Mouse (Mus musculus) erythroblast, adult 5-6 weeks (primary cell): ENCODE data around the gene Ensa. TPM values are rescaled to one million over a fixed set of nuclear protein-coding genes. Genes with fewer than 3 reads are reported as not detected.
A peak's percentile ranks its signal among the peaks of the same experiment; 100 is the strongest.
"Not testable (repeated sequence)": the region's sequence is repeated elsewhere in the genome, so short reads cannot be mapped to it uniquely, and the experiment has no call there.

Experiments
- ATAC-seq: replicated peaks from 2 replicates; pipeline ENCODE4 v1.8.0; 2016; ENCODE audit warnings: moderate number of reproducible peaks, mild to moderate bottlenecking, moderate TSS enrichment, inconsistent platforms; ENCODE audit not compliant: poor library complexity, low FRiP score, severe bottlenecking
- total RNA-seq, 2 experiments: library from RNA; stranded (forward) in 1 of 2; stranded (reverse) in 1 of 2; fragments of 150-400 nt in 1 of 2; fragments of 200-764, 138-1000 nt in 1 of 2; gene quantifications; 2 replicates each; pipeline versions ENCODE4 v1.2.3 to v1.2.4; 2015 to 2017; ENCODE audit warnings: low replicate concordance in 2 of 2

Gene Ensa
- total RNA-seq, 2 experiments from 2014 or later: 30.9 to 52.8 TPM

DNA sequence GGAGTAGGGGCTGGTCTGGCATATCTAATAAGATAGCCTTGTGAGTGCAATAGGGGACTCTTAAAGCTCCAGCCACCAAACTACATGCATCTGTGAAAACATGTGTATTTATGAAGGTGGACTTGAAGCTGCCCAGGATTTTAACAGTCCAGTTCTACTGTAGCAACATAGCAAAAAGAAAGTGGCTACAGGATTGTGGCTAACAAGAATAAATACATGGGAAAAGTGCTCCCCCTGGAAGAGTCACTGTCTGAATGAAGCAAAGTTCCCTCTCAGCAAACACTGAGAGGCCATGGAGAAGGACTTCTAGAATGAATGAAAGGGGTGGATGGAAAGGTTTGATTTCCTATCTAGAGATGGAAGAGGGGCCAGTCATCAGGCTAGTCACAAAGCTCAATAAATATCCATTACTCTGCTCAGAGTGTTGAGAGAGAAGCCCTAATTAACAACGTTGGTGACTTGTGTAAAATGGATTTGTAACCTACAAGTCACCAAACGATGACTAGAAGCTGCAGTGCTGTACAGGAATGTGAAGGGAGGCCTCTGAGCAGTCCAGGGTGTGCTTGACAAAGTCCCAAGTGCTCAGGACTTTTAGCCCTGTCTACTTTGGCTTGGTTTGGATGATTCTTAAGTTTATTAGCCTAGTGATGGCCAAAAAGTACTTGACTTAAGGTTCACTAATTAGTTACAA is 36.1 kb downstream of the Ensa start:
- ATAC-seq: no peak

GRCm38 (mm10) chr3:95661945-95662715 is 37.3 kb downstream of the Ensa start:
- ATAC-seq: no peak

GRCm38 (mm10) chr3:95662724-95663449 is 38.1 kb downstream of the Ensa start:
- ATAC-seq: no peak

DNA sequence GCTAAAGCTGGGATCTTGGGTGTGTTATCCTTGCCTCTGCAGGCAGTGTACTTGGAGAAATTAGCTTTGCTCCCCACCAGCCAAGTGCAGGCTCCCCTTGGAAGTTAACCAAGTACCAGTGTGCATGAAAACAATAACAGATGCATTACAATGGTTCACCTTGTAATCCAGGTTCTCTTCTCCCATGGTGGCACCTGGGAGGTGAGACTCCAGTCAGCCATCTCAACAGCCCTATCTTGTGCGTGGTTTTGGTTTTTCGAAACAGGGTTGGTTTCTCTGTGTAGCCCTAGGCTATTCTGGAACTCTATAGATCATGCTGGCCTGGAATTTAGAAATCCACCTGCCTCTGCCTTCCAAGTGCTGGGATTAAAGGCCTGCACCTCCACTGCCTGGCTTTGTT is 38.7 kb downstream of the Ensa start:
- no peak for ATAC-seq

GRCm38 (mm10) chr3:95663969-95664608 is 39.3 kb downstream of the Ensa start:
- ATAC-seq: no peak

DNA sequence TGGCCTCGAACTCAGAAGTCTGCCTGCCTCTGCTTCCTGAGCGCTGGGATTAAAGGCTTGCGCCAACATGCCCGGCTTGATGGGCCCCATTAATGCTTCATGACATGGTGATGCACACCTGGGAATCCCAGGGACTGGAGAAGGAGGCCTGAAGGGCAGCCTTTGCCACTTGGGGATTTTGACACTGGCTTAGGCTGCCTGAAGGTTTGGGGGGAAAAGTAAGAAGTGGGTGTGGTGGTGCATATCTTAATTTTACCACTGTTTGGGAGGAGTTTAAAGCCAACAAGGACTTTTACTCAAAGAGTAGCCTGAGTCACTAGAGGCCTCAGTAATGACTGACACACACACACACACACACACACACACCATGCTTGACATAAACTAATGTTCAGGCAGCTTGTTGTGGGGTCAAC is 40.2 kb downstream of the Ensa start:
- ATAC-seq: peak; percentile 29; the same call in 1 of the 2 replicates

- ATAC-seq: peak; percentile 87
These were observed 41.5 kb downstream of the Ensa start for GRCm38 (mm10) chr3:95666124-95666844.

DNA sequence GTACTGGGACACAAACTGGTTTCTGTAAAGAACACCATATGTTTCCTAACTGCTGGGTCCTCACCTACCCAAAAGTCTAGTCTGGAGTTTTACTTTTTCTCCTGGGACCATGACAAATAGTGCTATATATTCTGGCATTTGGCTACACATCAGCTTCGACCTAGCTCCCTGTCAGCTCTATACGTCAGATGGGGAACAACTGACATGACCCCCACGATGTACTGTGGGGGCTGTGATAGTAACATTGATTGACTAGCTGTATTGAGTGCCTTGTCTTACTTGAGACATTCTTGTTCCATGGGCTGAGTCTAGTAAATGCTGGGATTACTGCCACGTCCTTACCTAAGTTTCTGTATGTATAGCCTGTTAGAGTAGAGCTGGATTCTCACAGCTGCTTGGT is 42.7 kb downstream of the Ensa start:
- ATAC-seq: no peak

GRCm38 (mm10) chr3:95668026-95668425 is 43.2 kb downstream of the Ensa start:
- no peak for ATAC-seq

DNA sequence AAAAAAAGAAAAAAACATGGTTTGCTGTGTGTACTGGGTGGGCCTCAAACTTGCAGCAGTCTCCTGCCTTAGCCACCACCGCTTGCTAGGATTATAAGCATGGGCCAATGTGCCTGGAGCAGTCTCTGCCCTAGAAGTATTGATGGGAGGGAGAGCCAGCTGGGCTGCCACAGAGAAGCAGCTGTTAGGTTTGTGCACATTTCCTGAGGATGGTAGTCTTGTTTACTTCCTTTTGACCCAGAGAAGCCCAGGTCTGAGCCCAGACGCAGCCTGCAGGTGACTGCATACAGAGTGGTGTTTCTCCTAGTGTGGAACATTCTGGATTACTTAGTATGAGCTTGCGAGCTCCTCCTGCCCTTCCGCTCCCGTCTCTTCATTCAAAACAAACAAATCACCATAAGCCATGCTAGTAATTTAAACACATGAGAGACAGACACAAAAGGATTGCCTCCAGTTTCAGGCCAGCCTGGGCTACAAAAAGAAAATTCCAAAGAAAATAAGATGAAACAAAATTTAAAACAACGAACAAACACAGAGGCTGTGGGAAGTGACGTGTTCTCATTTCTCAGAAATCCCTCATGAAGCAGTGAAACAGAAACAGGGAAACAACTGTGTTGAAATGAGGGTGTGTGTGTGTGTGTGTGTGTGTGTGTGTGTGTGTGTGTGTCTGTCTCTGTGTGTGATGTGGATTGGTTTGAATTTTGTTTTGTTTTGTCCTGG is 44.0 kb downstream of the Ensa start:
- no peak for ATAC-seq

DNA sequence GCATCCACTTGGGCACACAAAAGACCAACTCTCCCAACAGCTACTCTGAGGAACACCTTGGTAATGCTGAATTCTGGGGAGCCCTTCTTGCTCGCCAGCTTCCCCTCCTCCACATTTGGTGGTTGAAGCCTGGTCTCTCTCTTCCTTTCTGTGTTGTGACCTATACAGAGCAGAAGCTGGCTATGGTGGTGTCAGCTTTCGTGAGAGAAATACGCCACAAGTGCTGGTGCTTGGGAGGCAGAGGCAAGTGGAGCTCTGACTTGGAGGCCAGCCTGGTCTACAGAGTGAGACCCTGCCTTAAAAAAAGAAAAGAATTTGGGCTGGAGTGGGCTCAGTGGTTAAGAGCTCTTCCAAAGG is 44.5 kb downstream of the Ensa start:
- ATAC-seq: no peak

DNA sequence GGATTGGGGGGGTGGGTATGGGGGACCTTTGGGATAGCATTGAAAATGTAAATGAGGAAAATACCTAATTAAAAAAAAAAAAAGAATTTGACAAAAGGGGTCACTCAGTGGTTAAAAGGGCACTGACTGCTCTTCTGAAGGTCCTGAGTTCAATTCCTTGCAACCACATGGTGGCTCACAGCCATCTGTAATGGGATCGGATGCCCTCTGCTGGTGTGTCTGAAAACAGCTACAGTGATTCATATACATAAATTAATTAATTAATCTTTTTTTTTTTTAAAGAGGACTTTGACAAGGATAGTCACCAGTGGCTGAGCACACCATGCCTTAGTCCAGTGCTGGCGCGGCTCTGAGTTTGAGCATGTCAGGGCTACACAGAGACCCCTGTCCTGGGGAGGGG is 45.6 kb downstream of the Ensa start:
- not testable (repeated sequence) for ATAC-seq

DNA sequence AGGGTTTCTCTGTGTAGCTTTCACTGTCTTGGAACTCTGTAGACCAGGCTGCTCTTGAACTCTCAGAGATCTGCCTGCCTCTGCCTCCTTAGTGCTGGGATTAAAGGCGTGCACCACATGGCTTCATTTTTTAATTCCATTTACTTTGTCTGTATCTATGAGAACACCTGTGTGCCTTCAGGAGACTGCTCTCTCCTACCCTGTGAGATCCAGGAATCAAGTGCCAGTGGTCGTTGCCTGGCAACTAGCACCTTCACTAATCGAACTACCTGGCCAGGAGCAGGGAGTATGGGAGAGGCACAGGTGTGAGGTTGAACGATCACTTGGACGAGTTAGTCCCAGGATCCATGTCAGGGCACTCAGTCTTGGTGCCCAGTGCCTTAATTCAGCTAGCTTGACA is 46.4 kb downstream of the Ensa start:
- ATAC-seq: no peak

- no peak for ATAC-seq
These were observed 47.7 kb downstream of the Ensa start for GRCm38 (mm10) chr3:95672461-95672860.

GRCm38 (mm10) chr3:95672861-95673706 is 48.3 kb downstream of the Ensa start:
- no peak for ATAC-seq

DNA sequence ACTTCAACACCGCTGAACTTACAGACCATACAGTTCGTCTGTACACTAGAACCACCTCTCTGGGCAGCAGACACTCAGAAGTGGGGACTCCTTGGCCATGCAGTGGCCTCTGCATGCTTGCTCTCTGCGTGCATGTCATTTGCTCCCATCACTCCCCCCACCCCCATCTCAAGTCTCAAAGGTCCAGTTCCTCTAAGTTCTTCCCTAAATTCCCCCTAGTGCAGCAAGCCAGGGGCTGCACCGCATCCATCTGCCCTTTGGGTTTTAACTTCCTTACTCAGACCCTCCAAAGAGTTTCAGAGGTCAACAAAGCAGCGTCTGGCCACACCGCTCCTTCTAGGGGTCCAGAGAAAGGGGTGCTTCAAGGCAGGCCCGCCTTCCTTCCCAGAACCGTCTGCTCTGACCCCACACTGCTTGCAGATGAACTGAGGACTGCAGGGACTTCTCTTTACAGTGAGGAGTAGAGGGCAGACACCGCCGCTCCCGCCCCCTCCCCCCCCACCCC is 49.0 kb downstream of the Ensa start:
- no peak for ATAC-seq

- peak; percentile 72 for ATAC-seq
These were observed 49.4 kb downstream of the Ensa start for GRCm38 (mm10) chr3:95674236-95674635.

DNA sequence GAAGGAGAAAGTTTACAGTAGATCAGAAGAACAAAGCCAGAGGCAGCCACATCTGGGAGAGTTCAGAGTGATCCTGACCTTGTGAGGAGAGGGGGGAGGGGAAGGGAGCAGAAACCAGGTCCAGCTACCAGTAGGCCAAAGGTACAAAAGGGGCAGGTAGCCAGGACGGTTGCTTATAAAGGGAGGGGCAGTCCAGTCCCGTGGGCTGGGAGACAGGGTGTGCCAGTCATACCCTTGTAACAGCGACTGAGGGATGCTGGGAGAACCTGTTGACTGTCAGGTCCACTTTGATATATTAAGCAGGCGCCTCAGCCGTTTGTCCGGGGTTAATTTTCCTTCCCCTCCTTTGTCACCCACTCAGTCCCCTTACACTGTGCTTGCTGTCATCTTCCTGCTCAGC is 50.0 kb downstream of the Ensa start:
- ATAC-seq: peak; percentile 62
